Mouse (Mus musculus): ENCODE results near the gene Csnk1g2.

DNA sequence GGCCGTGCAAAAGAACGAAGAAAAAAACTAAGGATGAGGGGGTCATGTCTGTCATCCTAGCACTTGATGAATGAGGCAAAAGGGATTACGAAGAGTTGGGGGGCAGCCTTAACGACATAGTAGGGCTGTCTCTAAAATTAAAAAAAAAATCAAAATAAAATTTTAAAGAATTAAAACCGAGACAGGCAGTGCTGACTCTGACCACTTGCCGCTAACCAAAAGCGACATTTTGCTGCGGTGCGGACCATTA is 1.0 kb upstream of the Csnk1g2 start:
- TF ChIP-seq CTCF (IDR thresholded peaks at IDR 0.05; ENCODE audit: insufficient read depth, low read length) (no peak), POLR2A (IDR thresholded peaks at IDR 0.05; ENCODE audit: borderline replicate concordance, extremely low read depth, low read depth, low read length) (no peak)

Data from lung, adult 2 months (tissue).